Mouse (Mus musculus) intestine, embryonic 15.5 days (tissue): ENCODE data around the gene Tmem19. TPM values are rescaled to one million over a fixed set of nuclear protein-coding genes. Genes with fewer than 3 reads are reported as not detected.

Experiments used
- ATAC-seq: fragments of 200-750 bp; cut with Nextera tagmentation; 2 replicates; pipeline ENCODE4 v1.8.0; 2017; ENCODE audit warnings: moderate TSS enrichment, moderate library complexity
- H3K27ac ChIP-seq: fragments of 300-500 bp; sonication (generic); 2 replicates; pipeline ENCODE4 v1.5.1; 2015; ENCODE audit warnings: mild to moderate bottlenecking, inconsistent platforms
- H3K27me3 ChIP-seq: fragments of 300-500 bp; sonication (generic); replicated peaks from 2 replicates; pipeline ENCODE4 v1.6.1; 2015; ENCODE audit warnings: inconsistent platforms
- H3K36me3 ChIP-seq: fragments of 300-500 bp; sonication (generic); 2 replicates; pipeline ENCODE4 v1.6.1; 2015; ENCODE audit warnings: inconsistent platforms
- H3K4me1 ChIP-seq: fragments of 300-500 bp; sonication (generic); replicated peaks from 2 replicates; pipeline ENCODE4 v1.6.1; 2015; ENCODE audit warnings: inconsistent platforms
- H3K4me2 ChIP-seq: fragments of 300-500 bp; sonication (generic); replicated peaks from 2 replicates; pipeline ENCODE4 v1.6.1; 2015; ENCODE audit warnings: mild to moderate bottlenecking, inconsistent platforms
- H3K4me3 ChIP-seq: fragments of 300-500 bp; sonication (generic); replicated peaks from 2 replicates; pipeline ENCODE4 v1.5.1; 2015; ENCODE audit warnings: inconsistent platforms
- H3K9ac ChIP-seq: fragments of 300-500 bp; sonication (generic); 2 replicates; pipeline ENCODE4 v1.6.1; 2015; ENCODE audit warnings: inconsistent platforms
- H3K9me3 ChIP-seq: fragments of 300-500 bp; sonication (generic); 2 replicates; pipeline ENCODE4 v1.6.1; 2016; ENCODE audit warnings: inconsistent platforms
- WGBS: fragments of 180-500 bp; shearing (Covaris S2); methylation state at CpG from one replicate; pipeline ENCODE4 v1.1.7; 2015; 5-methylcytosine and 5-hydroxymethylcytosine counted together
- polyA plus RNA-seq: library from polyadenylated mRNA; unstranded; fragments of >200 nt; fragmentation: Nextera tagmentation; extraction: Ambion mirVana; gene quantifications from 2 replicates; pipeline ENCODE4 v1.2.1, GENCODE M21; 2015

Gene Tmem19
- polyA plus RNA-seq, 1 experiment from 2014 or later: 29.4 TPM

DNA sequence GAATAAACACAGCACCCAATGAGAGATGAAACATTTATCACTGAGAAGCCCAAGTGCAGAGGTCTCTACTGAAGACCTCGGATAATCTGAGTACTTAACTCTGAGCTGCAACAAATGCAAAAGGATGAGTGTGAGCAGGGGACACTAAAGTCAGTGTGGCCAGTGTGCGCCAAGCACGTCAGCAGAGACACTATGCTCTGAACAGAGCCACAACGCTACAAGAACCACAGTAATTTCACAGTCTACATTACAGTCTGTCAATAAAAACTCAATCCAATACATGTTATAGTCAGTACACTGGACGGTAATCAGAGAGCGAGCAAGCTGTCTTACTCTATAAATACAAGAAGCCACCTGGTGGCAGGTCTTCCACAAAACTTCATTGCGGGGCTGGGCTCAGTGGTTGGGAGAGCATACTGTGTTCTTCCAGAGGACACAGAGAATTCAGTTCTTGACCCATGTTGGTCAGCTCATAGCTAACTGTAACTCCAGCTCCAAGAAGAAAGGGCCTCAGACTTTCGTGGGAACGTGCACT lies 65.8 kb downstream of the Tmem19 start:
- no peak for ATAC-seq
- no peaks in the 10 kb centered on the region for H3K4me1 ChIP-seq
- WGBS: 76% methylated on average over 9 of the region's 9 CpGs
- no peak overlapping the region for H3K9ac ChIP-seq
- H3K27me3 ChIP-seq: no peaks in the 10 kb centered on the region
- no peak overlapping the region for H3K27ac ChIP-seq
- peaks cover 27% of the 10 kb centered on the region for H3K36me3 ChIP-seq
- H3K4me2 ChIP-seq: no peak overlapping the region
- H3K4me3 ChIP-seq: no peak overlapping the region
- H3K9me3 ChIP-seq: no peaks in the 10 kb centered on the region

DNA sequence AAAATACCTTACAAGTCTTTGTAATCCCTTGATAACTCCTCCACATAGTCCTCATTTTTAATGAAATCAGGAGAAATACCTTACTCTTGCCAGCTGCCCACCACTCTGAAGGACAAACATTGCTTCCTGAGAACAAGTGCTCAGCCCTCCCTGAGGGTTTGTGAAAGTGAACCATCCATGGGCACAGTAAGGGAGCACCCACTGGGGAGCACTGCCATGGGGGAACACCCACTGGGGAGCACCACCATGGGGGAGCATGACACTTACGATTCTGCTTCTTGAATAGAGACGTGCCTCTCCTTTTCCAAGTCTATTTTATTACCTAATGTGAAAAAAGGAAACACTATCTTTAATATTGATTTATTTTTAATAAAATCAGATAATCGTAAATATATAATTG lies 67.1 kb downstream of the Tmem19 start:
- Histone ChIP-seq H3K9ac (no peak overlapping the region), H3K4me3 (no peak overlapping the region), H3K9me3 (no peaks in the 10 kb centered on the region), H3K4me2 (no peak overlapping the region), H3K4me1 (no peaks in the 10 kb centered on the region), H3K36me3 (peaks cover 29% of the 10 kb centered on the region), H3K27ac (no peak overlapping the region), H3K27me3 (no peaks in the 10 kb centered on the region)
- WGBS: 89% methylated on average over 3 of the region's 3 CpGs
- ATAC-seq: no peak

DNA sequence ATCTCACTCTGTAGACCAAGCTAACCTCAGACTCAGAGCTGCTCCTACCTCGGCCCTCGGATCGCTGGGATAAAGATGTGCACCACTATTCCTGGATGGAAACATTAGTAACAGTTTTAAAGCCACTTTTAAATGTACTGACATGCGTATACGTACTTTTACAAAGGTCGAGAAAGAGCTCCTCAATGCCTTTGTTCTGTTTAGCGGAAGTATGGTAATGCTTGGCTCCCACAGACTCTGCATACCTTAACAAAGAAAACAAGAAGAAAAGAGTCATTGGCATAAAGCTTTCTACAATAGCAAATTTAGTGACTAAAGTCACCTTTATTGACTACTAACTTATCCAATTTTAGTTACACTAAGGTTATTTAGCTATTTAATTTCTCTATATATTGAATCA lies 67.6 kb downstream of the Tmem19 start:
- WGBS: 93% methylated on average over 7 of the region's 7 CpGs
- ATAC-seq: no peak
- H3K9ac ChIP-seq: no peak overlapping the region
- no peak overlapping the region for H3K4me3 ChIP-seq
- no peaks in the 10 kb centered on the region for H3K4me1 ChIP-seq
- H3K4me2 ChIP-seq: no peak overlapping the region
- H3K27ac ChIP-seq: no peak overlapping the region
- H3K36me3 ChIP-seq: peaks cover 29% of the 10 kb centered on the region
- no peaks in the 10 kb centered on the region for H3K9me3 ChIP-seq
- H3K27me3 ChIP-seq: no peaks in the 10 kb centered on the region

- Histone ChIP-seq H3K4me3 (no peak overlapping the region), H3K9ac (no peak overlapping the region), H3K27me3 (no peaks in the 10 kb centered on the region), H3K4me1 (no peaks in the 10 kb centered on the region), H3K9me3 (no peaks in the 10 kb centered on the region), H3K36me3 (peaks cover 29% of the 10 kb centered on the region), H3K4me2 (no peak overlapping the region), H3K27ac (no peak overlapping the region)
- WGBS: 93% methylated on average over 7 of the region's 7 CpGs
- no peak for ATAC-seq
Measured at GRCm38 (mm10) chr10:115293946-115294345, 68.4 kb downstream of the Tmem19 start.

DNA sequence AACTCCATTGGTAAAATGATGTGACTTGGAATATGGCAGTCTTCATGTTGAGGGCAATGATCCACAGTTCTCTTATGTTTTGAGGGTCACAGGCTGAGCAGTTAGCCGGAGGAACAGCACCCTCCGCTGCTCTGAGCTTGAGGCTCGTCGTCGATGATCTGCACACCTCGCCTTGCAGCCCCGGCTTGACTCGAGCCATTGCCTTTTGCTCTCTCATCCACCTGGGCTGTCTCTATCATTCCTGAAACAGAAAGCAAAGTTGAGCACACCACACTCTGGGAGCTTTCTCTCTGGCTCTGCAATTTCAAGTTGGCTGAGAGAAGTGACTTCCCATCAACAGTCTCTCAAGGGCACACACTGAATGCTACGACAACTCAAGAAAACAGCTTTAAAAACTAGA lies 71.6 kb downstream of the Tmem19 start:
- H3K4me3 ChIP-seq: no peak overlapping the region
- H3K4me2 ChIP-seq: no peak overlapping the region
- 92% methylated on average over 9 of the region's 9 CpGs for WGBS
- H3K9ac ChIP-seq: no peak overlapping the region
- no peak overlapping the region for H3K27ac ChIP-seq
- no peaks in the 10 kb centered on the region for H3K4me1 ChIP-seq
- no peak for ATAC-seq
- H3K27me3 ChIP-seq: no peaks in the 10 kb centered on the region
- H3K9me3 ChIP-seq: no peaks in the 10 kb centered on the region
- peaks cover 39% of the 10 kb centered on the region for H3K36me3 ChIP-seq

Other genes with a start within 250 kb of the Tmem19 start
- not detected in 2 replicates for gene Tph2, start 177.5 kb downstream of the Tmem19 start, polyA plus RNA-seq
- 57.7 and 66.6 TPM in 2 replicates for gene Tbc1d15, start 111.0 kb downstream of the Tmem19 start, polyA plus RNA-seq
- 5.5 and 8.1 TPM in 2 replicates for gene Rab21, start 46.9 kb downstream of the Tmem19 start, polyA plus RNA-seq
- 20.5 and 22.2 TPM in 2 replicates for gene Thap2, start 21.9 kb upstream of the Tmem19 start, polyA plus RNA-seq
- 17.0 and 17.1 TPM in 2 replicates for gene Zfc3h1, start 22.5 kb upstream of the Tmem19 start, polyA plus RNA-seq
- not detected in 2 replicates for gene A930009A15Rik, start 207.5 kb upstream of the Tmem19 start, polyA plus RNA-seq
- 5.3 TPM in 2 replicates for gene Lgr5, start 225.3 kb upstream of the Tmem19 start, polyA plus RNA-seq